Mouse (Mus musculus): ENCODE results near the gene Homer2.

Homer2 gene

DNA sequence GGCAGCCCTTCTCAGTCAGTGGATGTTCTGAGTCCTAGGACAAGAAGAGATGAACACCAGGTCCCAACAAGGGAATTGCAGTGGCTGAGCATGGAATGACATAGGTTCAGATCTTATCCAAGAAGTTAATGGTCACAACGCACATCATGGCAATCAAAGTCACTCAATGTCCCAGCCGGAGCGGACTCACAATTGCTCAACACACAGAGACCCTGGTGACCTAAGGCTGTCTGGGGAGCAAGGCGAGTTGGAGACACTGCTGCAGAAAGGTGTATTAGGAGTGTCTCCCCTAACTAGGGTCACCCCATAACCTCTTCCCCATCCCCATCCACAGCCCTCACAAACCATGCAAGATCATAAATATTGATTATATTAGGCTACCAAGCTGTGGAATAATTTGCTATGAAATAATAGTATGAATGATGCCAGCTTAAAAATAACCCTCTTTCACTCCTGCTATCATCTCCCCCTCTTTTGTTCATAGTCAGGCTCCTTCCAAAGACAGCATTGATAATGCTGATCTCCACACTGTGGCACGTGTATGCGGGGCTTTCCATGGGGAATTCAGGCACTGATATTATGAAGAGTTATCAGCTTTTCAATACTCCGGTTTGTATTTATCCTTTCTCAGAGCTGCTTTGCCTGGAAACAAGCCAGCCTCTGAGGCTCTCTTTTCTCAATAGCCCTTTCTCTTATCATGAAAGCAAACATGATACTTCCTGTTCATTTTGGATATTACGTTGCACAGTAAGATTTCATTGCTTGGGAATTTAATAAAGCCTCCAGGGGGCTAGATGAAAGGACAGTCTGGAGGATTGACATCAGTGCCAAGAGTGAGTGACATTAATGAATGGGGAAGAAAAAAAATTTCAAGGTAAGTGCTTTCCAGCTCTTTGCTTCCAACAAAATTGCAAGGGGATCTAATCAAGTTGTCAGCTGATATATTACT is 147.0 kb downstream of the Homer2 start:
- no peak for DNase-seq (ENCODE audit: low read depth, low spot score)

DNA sequence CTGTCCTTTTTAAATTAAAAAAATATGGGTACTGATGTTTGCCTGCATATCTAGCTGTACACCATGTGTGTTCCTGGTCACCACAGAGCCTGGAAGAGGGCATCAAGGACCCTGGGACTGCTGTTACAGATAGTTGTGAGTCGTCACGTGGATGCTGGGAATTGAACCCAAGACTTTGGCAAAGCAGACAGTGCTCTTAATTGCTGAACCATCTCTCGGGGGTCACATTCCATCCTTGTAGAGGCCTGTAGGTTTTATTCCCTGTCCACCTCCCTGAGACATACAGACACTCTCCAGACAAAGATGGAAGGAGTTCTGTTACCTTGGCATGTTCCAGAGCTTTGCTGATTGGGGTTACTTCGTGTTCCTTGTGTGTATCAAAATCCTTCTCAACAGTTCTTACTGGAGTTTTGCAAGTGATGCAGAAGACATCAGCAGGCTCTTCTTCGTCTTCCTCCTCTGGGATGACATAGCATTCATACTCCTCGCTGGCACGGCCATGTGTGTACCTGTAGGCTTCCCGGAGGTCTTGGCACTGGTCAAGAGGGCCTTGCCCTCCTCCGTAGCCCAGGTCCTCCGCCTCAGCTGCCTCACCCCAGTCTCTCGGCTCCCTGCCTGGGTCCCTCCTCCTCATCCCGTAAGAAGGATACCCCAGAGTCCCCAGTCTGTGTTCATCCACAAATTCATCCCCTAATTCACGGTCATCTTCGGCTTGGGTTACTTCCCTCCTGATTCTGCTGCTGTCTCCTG is 147.9 kb downstream of the Homer2 start:
- no peak for DNase-seq (ENCODE audit: low read depth, low spot score)

DNA sequence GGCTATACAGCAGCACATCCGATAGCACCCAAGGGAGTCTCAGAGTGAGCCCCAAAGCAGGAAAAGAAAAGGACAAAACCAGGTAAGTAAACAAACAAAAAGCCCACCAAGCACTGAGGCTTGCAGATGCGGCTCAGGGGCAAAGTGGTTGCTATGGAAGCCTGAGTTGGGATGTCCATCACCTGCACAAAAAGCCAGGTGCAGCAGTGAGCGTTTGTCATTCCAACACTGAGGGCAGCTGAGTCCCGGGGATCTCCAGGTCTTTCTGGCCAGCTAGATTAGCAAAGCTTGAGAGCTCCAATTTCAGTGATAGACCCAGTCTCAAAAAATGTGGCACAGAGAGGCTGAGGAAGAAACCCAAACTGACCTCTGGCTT is 149.4 kb downstream of the Homer2 start:
- DNase-seq (ENCODE audit: low read depth, low spot score), result no peak

DNA sequence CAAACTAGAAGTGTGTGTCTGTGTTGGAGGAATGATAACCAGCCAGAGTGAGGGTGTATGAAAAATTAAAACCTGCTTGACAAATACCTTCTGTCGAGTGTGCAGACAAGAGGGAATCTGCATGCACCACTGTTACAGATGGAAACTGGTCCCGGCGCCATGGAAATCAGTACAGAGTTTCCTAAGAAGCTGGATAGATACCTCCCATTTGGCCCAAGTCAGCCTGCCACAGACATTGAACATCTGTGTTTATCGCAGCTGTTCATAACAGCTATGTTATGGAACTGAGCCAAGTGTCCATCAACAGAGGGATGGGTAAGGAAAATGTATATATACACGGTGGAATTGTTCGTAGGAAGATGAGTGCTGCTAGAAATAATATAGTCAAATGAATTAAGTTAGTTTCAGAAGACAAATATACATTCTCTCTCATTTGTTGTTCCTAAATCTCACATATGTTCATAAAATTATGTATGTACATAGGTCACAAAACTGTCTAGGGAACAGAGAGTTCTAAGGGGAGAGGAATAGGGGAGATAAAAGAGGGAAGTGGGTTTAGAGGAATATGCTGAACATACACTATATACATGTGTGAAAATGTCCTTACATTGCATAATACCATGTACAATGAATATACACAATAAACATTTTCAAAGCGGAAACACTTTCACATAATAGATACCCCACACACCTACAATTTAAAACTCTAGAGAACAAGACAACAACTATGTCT is 149.9 kb downstream of the Homer2 start:
- no peak for DNase-seq (ENCODE audit: low read depth, low spot score)

DNA sequence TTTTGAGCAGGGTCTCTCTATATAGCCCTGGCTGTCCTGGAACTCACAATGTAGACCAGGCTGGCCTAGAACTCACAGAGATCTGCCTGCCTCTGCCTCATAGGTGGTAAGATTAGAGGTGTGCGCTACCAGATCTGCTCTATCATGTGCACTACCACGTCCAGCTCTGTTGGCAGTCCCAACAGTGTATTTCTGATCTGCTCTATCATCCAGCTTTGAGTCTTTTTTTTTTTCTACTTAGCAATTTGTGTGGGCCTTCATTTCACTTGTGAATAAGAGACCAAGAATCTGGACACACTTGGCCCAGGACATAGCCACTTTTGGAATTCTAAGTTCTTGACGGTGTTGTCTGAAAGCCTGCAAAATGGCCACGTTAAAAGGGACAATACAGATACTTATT is 150.5 kb downstream of the Homer2 start:
- no peak for DNase-seq (ENCODE audit: low read depth, low spot score)

DNA sequence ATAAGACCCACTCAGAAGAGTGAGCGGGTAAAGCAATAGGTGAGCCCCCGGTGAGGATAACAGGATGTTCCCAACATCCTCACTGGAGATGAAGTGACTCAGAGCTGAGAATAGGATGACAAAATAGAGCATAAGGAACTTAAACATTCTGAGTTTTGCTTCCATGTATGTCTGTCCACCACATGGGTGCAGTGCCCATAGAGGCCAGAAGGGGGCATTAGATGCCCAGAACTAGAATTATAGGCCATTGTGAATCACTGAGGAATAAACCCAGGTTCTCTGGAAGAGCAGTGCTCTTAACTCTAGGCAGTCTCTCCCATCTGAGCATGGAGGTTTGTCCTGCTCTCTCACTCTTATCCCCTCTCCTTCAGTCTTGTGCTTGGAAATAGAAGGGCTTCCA is 153.0 kb downstream of the Homer2 start:
- peak; percentile 70 for DNase-seq (ENCODE audit: low read depth, low spot score)

DNA sequence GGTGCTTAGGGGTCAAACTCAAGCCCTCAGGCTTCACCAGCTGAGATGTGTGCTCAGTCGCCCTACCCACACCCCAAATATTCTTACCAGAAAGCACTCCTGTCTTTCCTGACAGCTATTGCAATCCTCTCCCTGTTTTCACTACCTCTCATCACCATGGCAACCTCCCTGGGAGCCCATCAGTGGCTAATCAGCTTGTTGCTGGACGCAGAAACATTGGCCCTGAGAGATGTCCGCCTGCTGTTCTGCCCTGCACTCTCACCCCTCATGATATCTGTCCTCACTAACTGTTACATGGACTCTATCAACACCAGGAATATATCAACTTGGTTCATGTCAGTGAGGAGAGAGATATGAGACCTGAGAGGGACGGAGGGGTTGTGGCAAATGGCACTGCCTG is 153.7 kb downstream of the Homer2 start:
- no peak for DNase-seq (ENCODE audit: low read depth, low spot score)

Data from R1 (cell line).